Mouse (Mus musculus) liver, embryonic 14.5 days (tissue): ENCODE results near the gene Arg1. TPM values are rescaled to one million over a fixed set of nuclear protein-coding genes. Genes with fewer than 3 reads are reported as not detected.

Experiments used
- ATAC-seq: fragments of 200-750 bp; cut with Nextera tagmentation; 2 replicates; pipeline ENCODE4 v1.8.0; 2017; ENCODE audit warnings: moderate number of reproducible peaks, mild to moderate bottlenecking, moderate library complexity; ENCODE audit not compliant: insufficient read depth
- DNase-seq, 3 experiments: peaks; one replicate each; pipeline ENCODE4 v3.0.0-alpha.2; 2012 to 2013; ENCODE audit warnings: low read depth in 3 of 3, low spot score in 3 of 3
- H3K27ac ChIP-seq: fragments of 300-500 bp; sonication (generic); 2 replicates; pipeline ENCODE4 v1.5.1; 2014; ENCODE audit warnings: moderate library complexity, mild to moderate bottlenecking, control low read depth, inconsistent platforms
- H3K27me3 ChIP-seq: fragments of 300-500 bp; sonication (generic); 2 replicates; pipeline ENCODE4 v1.6.1; 2014; ENCODE audit warnings: mild to moderate bottlenecking, low read length, moderate library complexity; ENCODE audit not compliant: control insufficient read depth, insufficient read depth
- H3K36me3 ChIP-seq: fragments of 300-500 bp; sonication (generic); replicated peaks from 2 replicates; pipeline ENCODE4 v1.6.1; 2014; ENCODE audit warnings: low read depth; ENCODE audit not compliant: control insufficient read depth, insufficient read depth
- H3K4me1 ChIP-seq, 2 experiments: fragments of 200-500 bp in 1 of 2; fragments of 300-500 bp in 1 of 2; sonication (generic) in 1 of 2; replicated peaks; 2 replicates each; pipeline ENCODE4 v1.6.1; 2012 to 2014; ENCODE audit warnings: antibody characterized with exemption in 1 of 2, inconsistent platforms in 1 of 2, low read length in 1 of 2; ENCODE audit not compliant: control insufficient read depth in 2 of 2, insufficient read depth in 2 of 2
- H3K4me2 ChIP-seq: fragments of 300-500 bp; sonication (generic); 2 replicates; pipeline ENCODE4 v1.6.1; 2014; ENCODE audit warnings: low read depth, mild to moderate bottlenecking, control low read depth, moderate library complexity
- H3K4me3 ChIP-seq, 2 experiments: fragments of 200-500 bp in 1 of 2; fragments of 300-500 bp in 1 of 2; sonication (generic) in 1 of 2; 2 replicates each; pipeline ENCODE4 v1.5.1; 2012 to 2014; ENCODE audit warnings: low read depth in 2 of 2, low read length in 2 of 2, mild to moderate bottlenecking in 2 of 2, control low read depth in 1 of 2, inconsistent platforms in 1 of 2, moderate library complexity in 1 of 2; ENCODE audit not compliant: insufficient read depth in 1 of 2
- H3K9ac ChIP-seq: fragments of 300-500 bp; sonication (generic); replicated peaks from 2 replicates; pipeline ENCODE4 v1.6.1; 2014; ENCODE audit warnings: mild to moderate bottlenecking, control low read depth, moderate library complexity
- H3K9me3 ChIP-seq: fragments of 300-500 bp; sonication (generic); 2 replicates; pipeline ENCODE4 v1.6.1; 2016; ENCODE audit warnings: low read length, mixed read lengths; ENCODE audit not compliant: control insufficient read depth
- CTCF ChIP-seq: IDR thresholded peaks from 2 replicates; pipeline ENCODE4 v1.5.1; 2016; ENCODE audit warnings: antibody characterized with exemption, low read depth, control low read depth
- EP300 ChIP-seq: IDR thresholded peaks from 2 replicates; pipeline ENCODE4 v1.6.1; 2016; ENCODE audit warnings: antibody characterized with exemption, low read depth
- WGBS: fragments of 180-500 bp; shearing (Covaris S2); extraction: QIAGEN DNeasy Blood & Tissue Kit; methylation state at CpG from one replicate; pipeline ENCODE4 v1.1.7; 2014; ENCODE audit not compliant: insufficient replicate concordance; 5-methylcytosine and 5-hydroxymethylcytosine counted together
- polyA plus RNA-seq, 2 experiments: library from polyadenylated mRNA; depleted of rRNA in 1 of 2; stranded (reverse) in 1 of 2; unstranded in 1 of 2; fragments of >200 nt; fragmentation: Nextera tagmentation in 1 of 2; extraction: Ambion mirVana in 1 of 2; gene quantifications; 2 replicates each; pipeline versions ENCODE4 v1.2.1 to v1.2.3; 2012 to 2014

The Arg1 gene
- polyA plus RNA-seq, 2 experiments: 7.9 to 25.2 TPM

GRCm38 (mm10) chr10:24952549-24952948 is 25.3 kb upstream of the Arg1 start:
- Histone ChIP-seq H3K9me3 (no peaks in the 10 kb centered on the region), H3K27me3 (no peaks in the 10 kb centered on the region), H3K27ac (no peak overlapping the region), H3K4me3 (no peak overlapping the region), H3K4me1 (peaks cover 0 to 10% of the 10 kb centered on the region in 2 experiments; a peak in 2 of 4 replicates), H3K4me2 (no peak overlapping the region), H3K36me3 (no peaks in the 10 kb centered on the region), H3K9ac (no peak overlapping the region)
- DNase-seq (no peak), ATAC-seq (no peak)
- WGBS: 60% methylated on average over 7 of the region's 7 CpGs
- no peak for TF ChIP-seq CTCF
- no peak for TF ChIP-seq EP300

- H3K36me3 ChIP-seq: no peaks in the 10 kb centered on the region
- H3K27me3 ChIP-seq: no peaks in the 10 kb centered on the region
- H3K4me1 ChIP-seq: peaks cover 0 to 10% of the 10 kb centered on the region in 2 experiments; a peak in 2 of 4 replicates
- no peak overlapping the region for H3K27ac ChIP-seq
- ATAC-seq: no peak
- no peaks in the 10 kb centered on the region for H3K9me3 ChIP-seq
- TF ChIP-seq EP300 (no peak), CTCF (no peak)
- H3K9ac ChIP-seq: no peak overlapping the region
- no peak overlapping the region for H3K4me2 ChIP-seq
- 58% methylated on average over 8 of the region's 8 CpGs for WGBS
- no peak for DNase-seq
- H3K4me3 ChIP-seq: no peak overlapping the region
Measured at GRCm38 (mm10) chr10:24951575-24951974, 24.3 kb upstream of the Arg1 start.

- no peak overlapping the region for H3K27ac ChIP-seq
- H3K27me3 ChIP-seq: no peaks in the 10 kb centered on the region
- H3K4me1 ChIP-seq: peaks cover 0 to 10% of the 10 kb centered on the region in 2 experiments; a peak in 2 of 4 replicates
- 34% methylated on average over 4 of the region's 4 CpGs for WGBS
- no peak overlapping the region for H3K4me3 ChIP-seq
- no peak overlapping the region for H3K4me2 ChIP-seq
- no peak for ATAC-seq
- no peak for TF ChIP-seq EP300
- TF ChIP-seq CTCF: no peak
- H3K36me3 ChIP-seq: no peaks in the 10 kb centered on the region
- H3K9ac ChIP-seq: no peak overlapping the region
- no peaks in the 10 kb centered on the region for H3K9me3 ChIP-seq
- no peak for DNase-seq
Measured at GRCm38 (mm10) chr10:24950223-24950622, 22.9 kb upstream of the Arg1 start.

- H3K27ac ChIP-seq: no peak overlapping the region
- H3K36me3 ChIP-seq: no peaks in the 10 kb centered on the region
- peak overlapping the region; percentile 15 for H3K4me2 ChIP-seq
- H3K9ac ChIP-seq: no peak overlapping the region
- peak; percentile 47; the same call in 1 of the 2 replicates for ATAC-seq
- TF ChIP-seq CTCF (no peak), EP300 (no peak)
- DNase-seq: no peak
- peaks cover 0 to 8% of the 10 kb centered on the region in 2 experiments; a peak in 2 of 4 replicates for H3K4me1 ChIP-seq
- no peaks in the 10 kb centered on the region for H3K27me3 ChIP-seq
- no peaks in the 10 kb centered on the region for H3K9me3 ChIP-seq
- H3K4me3 ChIP-seq: no peak overlapping the region
- WGBS: 59% methylated on average over 8 of the region's 8 CpGs
Measured at GRCm38 (mm10) chr10:24948278-24948677, 21.0 kb upstream of the Arg1 start.

- peak overlapping the region; percentile 15 for H3K4me2 ChIP-seq
- WGBS: 48% methylated on average over 3 of the region's 3 CpGs
- no peak overlapping the region for H3K27ac ChIP-seq
- DNase-seq (no peak), ATAC-seq (no peak)
- H3K9me3 ChIP-seq: no peaks in the 10 kb centered on the region
- TF ChIP-seq EP300 (no peak), CTCF (no peak)
- no peaks in the 10 kb centered on the region for H3K27me3 ChIP-seq
- no peak overlapping the region for H3K9ac ChIP-seq
- H3K36me3 ChIP-seq: no peaks in the 10 kb centered on the region
- H3K4me3 ChIP-seq: no peak overlapping the region
- peaks cover 0 to 8% of the 10 kb centered on the region in 2 experiments; a peak in 2 of 4 replicates for H3K4me1 ChIP-seq
Measured at GRCm38 (mm10) chr10:24947871-24948270, 20.6 kb upstream of the Arg1 start.
